Mouse (Mus musculus): ENCODE measurements around the gene Rab20.
A peak's percentile ranks its signal among the peaks of the same experiment; 100 is the strongest.

The Rab20 gene

GRCm38 (mm10) chr8:11457278-11457677, 21.2 kb downstream of the Rab20 start:
- DNase-seq (ENCODE audit: extremely low spot score, low read depth, low spot score) = no peak

- DNase-seq (ENCODE audit: extremely low spot score, low read depth, low spot score) = no peak
Measured at GRCm38 (mm10) chr8:11454228-11454627, 24.3 kb downstream of the Rab20 start.

DNA sequence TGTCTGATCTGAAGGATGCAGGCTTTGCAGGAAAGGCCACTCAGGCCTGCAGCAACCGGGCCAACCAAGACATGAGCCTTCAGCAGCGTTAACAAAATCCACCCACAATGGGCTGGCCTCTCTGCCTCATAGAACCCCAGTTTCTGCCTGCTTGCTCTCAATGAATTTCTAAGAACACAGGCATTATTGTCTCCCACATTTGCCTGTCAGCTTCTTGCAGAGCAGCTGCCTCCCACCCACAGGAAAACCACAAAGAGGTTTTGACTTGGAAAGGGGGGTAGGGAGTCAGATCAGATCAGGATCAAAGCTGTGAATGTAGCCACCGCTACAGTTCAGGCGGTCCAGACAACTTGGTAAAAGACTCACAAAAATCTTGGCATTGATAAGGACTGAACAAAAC, 25.5 kb downstream of the Rab20 start:
- DNase-seq (ENCODE audit: extremely low spot score, low read depth, low spot score) = no peak

GRCm38 (mm10) chr8:11452559-11452958, 26.0 kb downstream of the Rab20 start:
- no peak for DNase-seq (ENCODE audit: extremely low spot score, low read depth, low spot score)

GRCm38 (mm10) chr8:11452152-11452551, 26.4 kb downstream of the Rab20 start:
- DNase-seq (ENCODE audit: extremely low spot score, low read depth, low spot score) = no peak

- DNase-seq (ENCODE audit: extremely low spot score, low read depth, low spot score) = no peak
Measured at GRCm38 (mm10) chr8:11450184-11451113, 28.1 kb downstream of the Rab20 start.

DNA sequence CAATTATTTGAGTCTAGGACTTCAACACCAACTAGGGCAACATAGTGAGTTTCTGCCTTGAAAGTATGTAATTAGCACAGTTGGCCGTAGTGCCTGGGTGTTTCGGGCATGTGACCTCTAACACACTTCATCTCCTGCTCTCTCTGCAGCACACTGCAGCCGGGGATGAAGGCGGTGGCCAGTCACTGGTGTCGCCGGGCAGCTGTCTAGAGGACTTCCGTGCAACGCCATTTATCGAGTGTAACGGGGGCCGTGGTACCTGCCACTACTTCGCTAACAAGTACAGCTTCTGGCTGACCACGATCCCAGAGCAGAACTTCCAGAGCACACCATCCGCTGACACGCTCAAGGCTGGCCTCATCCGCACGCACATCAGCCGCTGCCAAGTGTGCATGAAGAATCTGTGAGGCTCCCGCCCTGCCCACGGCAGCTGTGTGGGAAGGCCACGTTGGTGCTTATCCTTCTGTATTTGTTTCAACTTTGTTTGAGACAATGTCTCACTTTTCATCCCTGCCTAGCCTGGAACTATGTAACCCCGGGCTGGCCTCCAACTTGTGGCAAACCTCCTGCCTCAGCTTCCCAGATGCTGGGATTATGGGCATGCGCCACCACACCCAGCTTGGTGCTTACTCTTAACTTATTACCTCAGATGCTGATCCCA, 30.5 kb downstream of the Rab20 start:
- DNase-seq (ENCODE audit: extremely low spot score, low read depth, low spot score) = no peak

DNA sequence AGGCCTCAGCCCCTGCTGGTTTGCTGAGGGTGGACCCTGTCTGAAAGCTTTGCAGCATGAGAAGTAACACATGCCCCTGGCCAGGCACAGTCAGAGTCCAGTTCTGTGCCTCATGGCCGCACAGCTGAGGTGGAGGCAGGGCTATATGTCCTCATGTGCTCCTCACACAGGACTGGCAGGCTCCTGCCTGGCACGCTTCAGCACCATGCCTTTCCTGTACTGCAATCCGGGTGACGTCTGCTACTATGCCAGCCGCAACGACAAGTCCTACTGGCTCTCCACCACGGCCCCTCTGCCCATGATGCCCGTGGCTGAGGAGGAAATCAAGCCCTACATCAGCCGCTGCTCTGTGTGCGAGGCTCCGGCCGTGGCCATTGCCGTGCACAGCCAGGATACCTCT, 32.7 kb downstream of the Rab20 start:
- DNase-seq (ENCODE audit: extremely low spot score, low read depth, low spot score) = no peak

DNA sequence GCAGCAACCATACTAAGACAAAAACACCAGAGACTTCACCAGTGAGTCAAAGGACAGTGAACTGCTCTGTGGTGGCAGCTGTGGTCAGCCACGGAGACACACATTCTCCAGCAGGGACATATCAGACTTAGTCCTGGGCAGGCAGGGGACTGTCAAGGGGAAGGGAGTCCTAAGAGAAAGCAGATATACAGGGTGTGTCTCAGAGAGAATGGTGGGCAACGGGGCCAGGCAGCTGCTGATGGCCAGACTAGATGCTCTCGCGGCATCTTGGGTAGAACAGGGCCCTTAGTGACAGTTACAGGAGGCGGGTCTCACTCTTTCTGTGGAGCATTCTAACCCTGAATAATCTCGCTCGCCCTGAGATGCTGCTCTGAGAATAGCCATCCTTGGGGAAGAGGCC, 34.3 kb downstream of the Rab20 start:
- no peak for DNase-seq (ENCODE audit: extremely low spot score, low read depth, low spot score)

DNA sequence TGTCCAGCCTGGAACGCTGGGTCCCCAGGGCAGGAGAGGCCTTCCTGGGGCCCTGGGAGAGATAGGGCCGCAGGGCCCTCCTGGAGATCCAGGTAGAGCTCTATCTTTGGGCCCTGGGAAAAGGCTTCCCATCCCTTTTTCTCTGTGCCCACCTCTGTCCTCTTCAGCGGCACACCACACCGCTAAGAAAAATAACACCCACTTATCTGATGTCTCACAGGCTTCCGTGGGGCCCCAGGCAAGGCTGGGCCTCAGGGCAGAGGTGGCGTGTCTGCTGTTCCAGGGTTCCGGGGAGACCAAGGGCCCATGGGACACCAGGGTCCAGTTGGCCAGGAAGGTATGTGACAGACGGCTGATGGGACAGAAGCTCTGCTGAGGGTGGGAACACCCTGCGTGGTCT, 34.9 kb downstream of the Rab20 start:
- DNase-seq (ENCODE audit: extremely low spot score, low read depth, low spot score) = no peak

DNA sequence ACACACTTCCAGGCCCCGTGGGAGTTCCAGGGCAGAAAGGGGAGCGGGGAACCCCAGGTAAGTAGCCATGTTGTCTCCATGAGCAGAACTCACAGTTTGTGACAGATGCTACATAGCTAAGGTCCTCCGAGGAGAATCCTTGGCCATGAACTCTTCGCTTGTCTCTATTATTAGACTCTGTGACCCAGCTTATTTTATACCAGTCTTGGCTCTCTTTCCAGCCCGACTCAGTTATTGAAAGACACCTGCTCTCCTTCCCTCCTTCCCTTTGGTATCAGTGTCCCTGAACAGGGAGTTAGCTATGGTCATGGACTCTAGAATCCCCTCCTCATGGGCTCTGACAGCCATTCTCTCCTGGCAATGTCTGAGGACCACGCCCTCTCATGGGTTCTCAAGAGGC, 37.2 kb downstream of the Rab20 start:
- no peak for DNase-seq (ENCODE audit: extremely low spot score, low read depth, low spot score)

DNA sequence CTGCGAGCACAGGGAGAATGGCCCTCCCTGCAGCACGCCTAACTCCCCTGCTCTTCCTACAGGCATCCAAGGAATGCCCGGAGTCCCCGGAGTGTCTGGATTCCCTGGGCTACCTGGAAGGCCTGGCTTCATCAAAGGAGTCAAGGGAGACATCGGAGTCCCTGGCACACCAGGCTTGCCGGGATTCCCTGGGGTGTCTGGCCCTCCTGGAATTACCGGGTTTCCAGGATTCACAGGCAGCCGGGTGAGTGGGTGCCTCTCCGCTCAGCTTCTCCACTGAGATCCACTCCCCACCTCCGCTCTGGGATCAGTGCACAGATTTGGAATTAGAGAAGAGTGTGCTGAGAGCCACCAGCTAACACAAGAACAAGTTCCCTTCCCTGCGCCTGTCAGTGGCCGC, 40.6 kb downstream of the Rab20 start:
- DNase-seq (ENCODE audit: extremely low spot score, low read depth, low spot score) = no peak

DNA sequence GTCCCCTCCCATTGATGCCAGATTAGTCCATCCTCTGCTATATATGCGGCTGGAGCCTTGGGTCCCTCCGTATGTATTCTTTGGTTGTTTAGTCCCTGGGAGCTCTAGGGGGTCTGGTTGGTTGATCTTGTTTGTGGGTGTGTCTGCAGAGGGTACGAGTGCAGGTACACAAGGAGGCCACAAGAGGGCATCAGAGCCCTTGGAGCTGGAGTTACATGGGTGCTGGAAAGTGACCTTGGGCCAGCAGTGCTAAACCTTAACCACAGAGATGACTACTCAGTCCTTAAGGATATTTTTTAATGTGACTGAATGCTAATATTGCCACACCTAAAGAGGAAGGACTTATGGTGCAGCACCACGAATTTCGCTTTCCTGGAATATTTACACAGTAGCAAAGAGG, 47.8 kb downstream of the Rab20 start:
- DNase-seq (ENCODE audit: extremely low spot score, low read depth, low spot score) = no peak

DNA sequence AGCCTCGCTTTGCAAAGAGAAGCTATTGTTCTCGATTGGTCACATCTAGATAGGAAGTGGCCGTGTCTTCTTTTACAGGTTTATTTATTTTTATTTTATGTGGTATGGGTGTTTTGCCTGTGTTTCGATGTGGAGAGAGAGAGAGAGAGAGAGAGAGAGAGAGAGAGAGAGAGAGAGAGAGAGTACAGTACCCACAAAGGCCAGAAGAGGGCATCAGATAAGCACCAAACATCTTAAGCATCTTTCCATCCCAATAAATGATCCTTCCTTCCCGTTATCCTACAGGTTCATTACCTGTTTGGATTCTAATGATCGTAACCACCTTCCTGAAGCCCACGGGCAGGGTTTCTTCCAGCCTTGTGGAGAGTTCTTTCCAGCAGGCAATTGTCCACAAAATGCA, 55.4 kb downstream of the Rab20 start:
- no peak for DNase-seq (ENCODE audit: extremely low spot score, low read depth, low spot score)

- no peak for DNase-seq (ENCODE audit: extremely low spot score, low read depth, low spot score)
Measured at GRCm38 (mm10) chr8:11421968-11422367, 56.5 kb downstream of the Rab20 start.

GRCm38 (mm10) chr8:11421105-11421504, 57.4 kb downstream of the Rab20 start:
- no peak for DNase-seq (ENCODE audit: extremely low spot score, low read depth, low spot score)

DNA sequence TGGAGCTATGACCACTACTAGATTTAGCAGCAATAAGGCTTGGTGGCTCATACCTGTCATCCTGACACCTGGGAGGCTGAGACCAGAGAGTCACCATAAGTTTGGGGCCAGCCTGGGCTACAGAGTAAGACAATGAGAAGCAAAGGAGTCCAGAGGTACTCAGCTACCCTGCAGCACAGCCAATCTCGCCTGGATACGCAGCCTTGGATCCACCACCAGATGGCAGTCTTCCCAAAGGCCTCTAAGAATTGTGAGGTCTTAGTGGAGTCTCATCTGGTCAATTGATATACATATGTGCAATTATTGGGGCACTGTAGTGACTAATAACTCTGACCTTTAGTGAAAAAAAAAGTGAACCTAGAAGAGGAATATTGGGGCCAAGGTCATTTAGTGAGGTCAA, 58.9 kb downstream of the Rab20 start:
- peak; percentile 44 for DNase-seq (ENCODE audit: extremely low spot score, low read depth, low spot score)

DNA sequence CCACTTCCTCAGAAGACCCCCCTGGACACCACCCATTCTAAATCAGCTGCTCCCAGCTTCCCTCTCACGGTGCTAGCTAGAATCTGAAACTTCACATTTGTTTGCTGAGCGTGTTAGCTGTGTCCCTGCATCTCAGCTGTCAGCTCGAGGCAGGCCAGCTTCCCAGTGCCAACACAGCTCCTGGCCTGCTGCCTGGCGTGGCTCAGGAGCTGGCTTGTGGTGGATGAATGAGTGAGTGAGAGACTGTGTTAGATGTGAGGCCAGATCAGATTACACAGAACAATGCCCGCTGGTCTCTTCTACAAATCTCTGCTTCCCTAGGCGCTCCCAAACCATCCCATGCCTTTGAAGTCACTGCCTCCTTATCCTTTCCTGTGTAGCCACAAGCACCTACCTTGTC, 59.3 kb downstream of the Rab20 start:
- DNase-seq (ENCODE audit: extremely low spot score, low read depth, low spot score) = no peak

DNA sequence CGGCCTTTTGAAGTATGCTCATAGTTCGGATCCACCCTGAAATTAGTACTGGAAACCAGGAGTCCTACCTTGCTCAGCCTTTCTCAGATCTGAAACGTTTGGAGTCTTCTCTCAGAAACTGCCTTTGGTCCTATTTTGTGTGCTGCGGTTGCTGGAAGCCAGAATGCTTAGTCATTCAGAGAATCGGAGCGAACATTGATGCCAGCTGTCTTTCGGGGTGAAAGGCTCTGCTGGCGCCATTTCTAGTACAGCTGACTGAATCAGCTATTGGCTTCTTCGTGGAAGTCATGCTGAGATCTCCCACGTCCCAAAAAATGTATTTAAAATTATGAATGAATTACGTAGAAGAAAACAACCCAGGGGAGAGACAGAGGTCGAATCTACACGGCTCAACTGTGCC, 60.7 kb downstream of the Rab20 start:
- no peak for DNase-seq (ENCODE audit: extremely low spot score, low read depth, low spot score)

- no peak for DNase-seq (ENCODE audit: extremely low spot score, low read depth, low spot score)
Measured at GRCm38 (mm10) chr8:11415089-11415488, 63.4 kb downstream of the Rab20 start.

GRCm38 (mm10) chr8:11414304-11414703, 64.2 kb downstream of the Rab20 start:
- no peak for DNase-seq (ENCODE audit: extremely low spot score, low read depth, low spot score)

GRCm38 (mm10) chr8:11412450-11412849, 66.1 kb downstream of the Rab20 start:
- no peak for DNase-seq (ENCODE audit: extremely low spot score, low read depth, low spot score)
